Mouse (Mus musculus): ENCODE results near the gene Erbb4. TPM values are rescaled to one million over a fixed set of nuclear protein-coding genes. Genes with fewer than 3 reads are reported as not detected.
"Not testable (repeated sequence)": the region's sequence is repeated elsewhere in the genome, so short reads cannot be mapped to it uniquely, and the experiment has no call there.

The Erbb4 gene
- polyA plus RNA-seq, 1 experiment from 2014 or later = 0.56 TPM

GRCm38 (mm10) chr1:68832101-68832500, 275.8 kb downstream of the Erbb4 start:
- Histone ChIP-seq H3K4me3 (no peak overlapping the region), H3K36me3 (no peaks in the 10 kb centered on the region), H3K9ac (no peak overlapping the region), H3K27ac (no peak overlapping the region), H3K27me3 (no peaks in the 10 kb centered on the region), H3K4me2 (no peak overlapping the region), H3K9me3 (no peaks in the 10 kb centered on the region), H3K4me1 (no peaks in the 10 kb centered on the region)
- ATAC-seq (ENCODE audit: insufficient number of reproducible peaks, insufficient read depth, low FRiP score, low TSS enrichment, low read depth) = no peak

GRCm38 (mm10) chr1:68831575-68831974, 276.3 kb downstream of the Erbb4 start:
- no peak overlapping the region for H3K4me2 ChIP-seq
- ATAC-seq (ENCODE audit: insufficient number of reproducible peaks, insufficient read depth, low FRiP score, low TSS enrichment, low read depth) = no peak
- H3K36me3 ChIP-seq = no peaks in the 10 kb centered on the region
- H3K9ac ChIP-seq = no peak overlapping the region
- no peaks in the 10 kb centered on the region for H3K4me1 ChIP-seq
- WGBS = 73% methylated on average over 1 of the region's 1 CpGs
- no peak overlapping the region for H3K27ac ChIP-seq
- H3K9me3 ChIP-seq = no peaks in the 10 kb centered on the region
- no peak overlapping the region for H3K4me3 ChIP-seq
- no peaks in the 10 kb centered on the region for H3K27me3 ChIP-seq

- no peak for ATAC-seq (ENCODE audit: insufficient number of reproducible peaks, insufficient read depth, low FRiP score, low TSS enrichment, low read depth)
- WGBS = 78% methylated on average over 2 of the region's 2 CpGs
Observed at GRCm38 (mm10) chr1:68830501-68831239, 277.2 kb downstream of the Erbb4 start.

GRCm38 (mm10) chr1:68823116-68823644, 284.7 kb downstream of the Erbb4 start:
- Histone ChIP-seq H3K9me3 (no peaks in the 10 kb centered on the region), H3K36me3 (no peaks in the 10 kb centered on the region), H3K27me3 (no peaks in the 10 kb centered on the region), H3K9ac (no peak overlapping the region), H3K4me3 (no peak overlapping the region), H3K4me2 (no peak overlapping the region), H3K4me1 (no peaks in the 10 kb centered on the region), H3K27ac (no peak overlapping the region)
- WGBS = 79% methylated on average over 2 of the region's 2 CpGs
- no peak for ATAC-seq (ENCODE audit: insufficient number of reproducible peaks, insufficient read depth, low FRiP score, low TSS enrichment, low read depth)

More at GRCm38 (mm10) chr1:68830501-68831239, 277.2 kb downstream of the Erbb4 start:
- Histone ChIP-seq H3K4me3 (no peak overlapping the region), H3K27ac (no peak overlapping the region), H3K27me3 (no peaks in the 10 kb centered on the region), H3K4me1 (no peaks in the 10 kb centered on the region), H3K9ac (no peak overlapping the region), H3K9me3 (no peaks in the 10 kb centered on the region), H3K4me2 (no peak overlapping the region), H3K36me3 (no peaks in the 10 kb centered on the region)

- 65% methylated on average over 2 of the region's 2 CpGs for WGBS
- Histone ChIP-seq H3K4me3 (no peak overlapping the region), H3K36me3 (no peaks in the 10 kb centered on the region), H3K9me3 (no peaks in the 10 kb centered on the region), H3K27me3 (no peaks in the 10 kb centered on the region), H3K4me1 (no peaks in the 10 kb centered on the region), H3K27ac (no peak overlapping the region), H3K4me2 (no peak overlapping the region), H3K9ac (no peak overlapping the region)
- no peak for ATAC-seq (ENCODE audit: insufficient number of reproducible peaks, insufficient read depth, low FRiP score, low TSS enrichment, low read depth)
Observed at GRCm38 (mm10) chr1:68806711-68807110, 301.1 kb downstream of the Erbb4 start.

- Histone ChIP-seq H3K9me3 (no peaks in the 10 kb centered on the region), H3K4me3 (no peak overlapping the region), H3K4me2 (no peak overlapping the region), H3K4me1 (0 out of 2 replicates have a peak, but pooled peaks cover 4% of the 10 kb centered on the region), H3K27ac (no peak overlapping the region), H3K27me3 (no peaks in the 10 kb centered on the region), H3K9ac (no peak overlapping the region), H3K36me3 (no peaks in the 10 kb centered on the region)
- 29% methylated on average over 4 of the region's 4 CpGs for WGBS
- no peak for ATAC-seq (ENCODE audit: insufficient number of reproducible peaks, insufficient read depth, low FRiP score, low TSS enrichment, low read depth)
Observed at GRCm38 (mm10) chr1:68787409-68788015, 320.3 kb downstream of the Erbb4 start.

GRCm38 (mm10) chr1:68780653-68781052, 327.2 kb downstream of the Erbb4 start:
- H3K4me3 ChIP-seq = no peak overlapping the region
- no peak for ATAC-seq (ENCODE audit: insufficient number of reproducible peaks, insufficient read depth, low FRiP score, low TSS enrichment, low read depth)
- H3K9me3 ChIP-seq = no peaks in the 10 kb centered on the region
- no peaks in the 10 kb centered on the region for H3K27me3 ChIP-seq
- no peak overlapping the region for H3K4me2 ChIP-seq
- H3K36me3 ChIP-seq = no peaks in the 10 kb centered on the region
- no peak overlapping the region for H3K27ac ChIP-seq
- 29% methylated on average over 2 of the region's 2 CpGs for WGBS
- no peaks in the 10 kb centered on the region for H3K4me1 ChIP-seq
- H3K9ac ChIP-seq = no peak overlapping the region

GRCm38 (mm10) chr1:68780032-68780431, 327.8 kb downstream of the Erbb4 start:
- Histone ChIP-seq H3K4me1 (no peaks in the 10 kb centered on the region), H3K9ac (no peak overlapping the region), H3K4me3 (no peak overlapping the region), H3K9me3 (no peaks in the 10 kb centered on the region), H3K27me3 (no peaks in the 10 kb centered on the region), H3K36me3 (no peaks in the 10 kb centered on the region), H3K27ac (no peak overlapping the region), H3K4me2 (no peak overlapping the region)
- WGBS = 76% methylated on average over 1 of the region's 1 CpGs
- no peak for ATAC-seq (ENCODE audit: insufficient number of reproducible peaks, insufficient read depth, low FRiP score, low TSS enrichment, low read depth)

GRCm38 (mm10) chr1:68766095-68766494, 341.8 kb downstream of the Erbb4 start:
- not testable (repeated sequence) for H3K9me3 ChIP-seq; H3K27ac ChIP-seq; H3K36me3 ChIP-seq; H3K4me3 ChIP-seq; ATAC-seq (ENCODE audit: insufficient number of reproducible peaks, insufficient read depth, low FRiP score, low TSS enrichment, low read depth); H3K4me1 ChIP-seq; H3K9ac ChIP-seq; H3K4me2 ChIP-seq; H3K27me3 ChIP-seq

GRCm38 (mm10) chr1:68762456-68762855, 345.4 kb downstream of the Erbb4 start:
- H3K9ac ChIP-seq = no peak overlapping the region
- no peak for ATAC-seq (ENCODE audit: insufficient number of reproducible peaks, insufficient read depth, low FRiP score, low TSS enrichment, low read depth)
- 84% methylated on average over 5 of the region's 5 CpGs for WGBS
- no peaks in the 10 kb centered on the region for H3K4me1 ChIP-seq
- H3K4me3 ChIP-seq = no peak overlapping the region
- no peak overlapping the region for H3K4me2 ChIP-seq
- H3K36me3 ChIP-seq = no peaks in the 10 kb centered on the region
- no peaks in the 10 kb centered on the region for H3K9me3 ChIP-seq
- H3K27me3 ChIP-seq = no peaks in the 10 kb centered on the region
- no peak overlapping the region for H3K27ac ChIP-seq

- no peak overlapping the region for H3K27ac ChIP-seq
- no peaks in the 10 kb centered on the region for H3K9me3 ChIP-seq
- H3K4me2 ChIP-seq = no peak overlapping the region
- H3K4me3 ChIP-seq = no peak overlapping the region
- H3K27me3 ChIP-seq = no peaks in the 10 kb centered on the region
- H3K4me1 ChIP-seq = no peaks in the 10 kb centered on the region
- H3K36me3 ChIP-seq = no peaks in the 10 kb centered on the region
- ATAC-seq (ENCODE audit: insufficient number of reproducible peaks, insufficient read depth, low FRiP score, low TSS enrichment, low read depth) = no peak
- no peak overlapping the region for H3K9ac ChIP-seq
- 29% methylated on average over 1 of the region's 1 CpGs for WGBS
Observed at GRCm38 (mm10) chr1:68748976-68749375, 358.9 kb downstream of the Erbb4 start.

GRCm38 (mm10) chr1:68681478-68681877, 426.4 kb downstream of the Erbb4 start:
- Histone ChIP-seq H3K27me3 (no peaks in the 10 kb centered on the region), H3K4me1 (no peaks in the 10 kb centered on the region), H3K4me3 (no peak overlapping the region), H3K9ac (no peak overlapping the region), H3K36me3 (no peaks in the 10 kb centered on the region), H3K9me3 (no peaks in the 10 kb centered on the region), H3K27ac (no peak overlapping the region), H3K4me2 (no peak overlapping the region)
- no peak for ATAC-seq (ENCODE audit: insufficient number of reproducible peaks, insufficient read depth, low FRiP score, low TSS enrichment, low read depth)
